19 mouse cellular contexts compared by ENCODE assay signal in genomic region chr16:34898057-34898789, GRCm38 (mm10).
DNase-seq lines count a peak whose midpoint lies in the region; ATAC-seq lines count a peak whose summit lies in the region.
"Had no signal": no experiment of that assay in that cellular context is flagged by ENCODE, and none has a peak within 500 bp of the region (broad histone marks: within the 10 kb centered on the region; RNA-seq: fewer than 3 reads in every experiment).

No protein-coding gene starts in this region.

- peaks cover 26% of the 10 kb centered on the region for H3K4me1 ChIP-seq in lung, embryonic 16.5 days (replicated peaks; ENCODE audit: control insufficient read depth, insufficient read depth, low read length)
- peaks cover 29% of the 10 kb centered on the region for H3K4me1 ChIP-seq in limb, embryonic 15.5 days

- no peak overlapping the region for H3K4me3 ChIP-seq in lung, embryonic 16.5 days (ENCODE audit: low read length)
- H3K4me3 ChIP-seq in limb, embryonic 15.5 days = no peak overlapping the region
- H3K4me3 ChIP-seq: embryonic facial prominence, embryonic 13.5 days; heart, embryonic 12.5 days; hindbrain, embryonic 15.5 days had no signal

- H3K9me3 ChIP-seq in lung, embryonic 16.5 days (ENCODE audit: control insufficient read depth, low read length) = no peaks in the 10 kb centered on the region
- H3K9me3 ChIP-seq in limb, embryonic 15.5 days = no peaks in the 10 kb centered on the region
- H3K9me3 ChIP-seq: embryonic facial prominence, embryonic 13.5 days; heart, embryonic 12.5 days; hindbrain, embryonic 15.5 days had no signal

- intact Hi-C loops in heart, postnatal 10 days (cut with DNase I) = no loop called here

- peak overlapping the region; percentile 92 for H3K27ac ChIP-seq in lung, embryonic 16.5 days (ENCODE audit: low read length)
- H3K27ac ChIP-seq in limb, embryonic 15.5 days = peak overlapping the region; percentile 48
- H3K27ac ChIP-seq: hindbrain, embryonic 15.5 days had no signal

- H3K27me3 ChIP-seq in lung, embryonic 16.5 days (ENCODE audit: control insufficient read depth, insufficient read depth, low read depth, low read length) = no peaks in the 10 kb centered on the region
- peaks cover 7% of the 10 kb centered on the region; the same call in 1 of the 2 replicates for H3K27me3 ChIP-seq in limb, embryonic 15.5 days
- H3K27me3 ChIP-seq: embryonic facial prominence, embryonic 13.5 days; hindbrain, embryonic 15.5 days; Patski had no signal

- H3K36me3 ChIP-seq in lung, embryonic 16.5 days (ENCODE audit: control insufficient read depth, insufficient read depth, low read length) = no peaks in the 10 kb centered on the region
- H3K36me3 ChIP-seq in limb, embryonic 15.5 days = no peaks in the 10 kb centered on the region
- H3K36me3 ChIP-seq: embryonic facial prominence, embryonic 13.5 days; heart, embryonic 12.5 days; hindbrain, embryonic 15.5 days had no signal

- peak; percentile 84 for ATAC-seq in lung, embryonic 16.5 days (ENCODE audit: low read depth)
- peak; percentile 9; the same call in 1 of the 2 replicates for ATAC-seq in limb, embryonic 15.5 days (ENCODE audit: insufficient number of reproducible peaks, low FRiP score, low TSS enrichment, low read depth)
- ATAC-seq: activated CD4-positive, CD25-positive, alpha-beta regulatory T cell, adult 4 months; forebrain, embryonic 14.5 days; Patski had no signal

- no peak overlapping the region for H3K9ac ChIP-seq in lung, embryonic 16.5 days (ENCODE audit: low read length)
- no peak overlapping the region for H3K9ac ChIP-seq in limb, embryonic 15.5 days
- H3K9ac ChIP-seq: embryonic facial prominence, embryonic 13.5 days; heart, embryonic 12.5 days; hindbrain, embryonic 15.5 days had no signal

- peak; percentile 81 for DNase-seq in heart, adult 11 months
- DNase-seq in heart, postnatal 10 days = no peak
- no peak for DNase-seq in lung, postnatal 14 days
- DNase-seq in left cerebral cortex, adult 18-20 months (ENCODE audit: low spot score in 2 of 2) = no peak
- DNase-seq in left cerebral cortex, adult 11 months (ENCODE audit: low spot score) = no peak
- DNase-seq: adrenal gland, postnatal 14 days; cerebellum, adult 18-20 months; cerebellum, adult 9-11 months; cerebellum, postnatal 36 days; gastrocnemius, postnatal 14 days; heart, postnatal 36 days had no signal

- no peak overlapping the region for H3K4me2 ChIP-seq in lung, embryonic 16.5 days (ENCODE audit: low read depth, low read length)
- no peak overlapping the region for H3K4me2 ChIP-seq in limb, embryonic 15.5 days
- H3K4me2 ChIP-seq: embryonic facial prominence, embryonic 13.5 days; heart, embryonic 12.5 days; hindbrain, embryonic 15.5 days had no signal

- 44% methylated on average over 7 of the region's 7 CpGs for WGBS in lung, embryonic 16.5 days
- 40% methylated on average over 7 of the region's 7 CpGs for WGBS in limb, embryonic 15.5 days
